Mouse (Mus musculus) brain, embryonic 14.5 days (tissue): ENCODE measurements around the gene Figla. TPM values are rescaled to one million over a fixed set of nuclear protein-coding genes. Genes with fewer than 3 reads are reported as not detected.
A peak's percentile ranks its signal among the peaks of the same experiment; 100 is the strongest.
"Not testable (repeated sequence)": the region's sequence is repeated elsewhere in the genome, so short reads cannot be mapped to it uniquely, and the experiment has no call there.

Experiments
- DNase-seq: peaks from one replicate; pipeline ENCODE4 v3.0.0-alpha.2; 2011; ENCODE audit warnings: low read depth
- CTCF ChIP-seq: fragments of 200-500 bp; IDR thresholded peaks from 2 replicates; pipeline ENCODE4 v1.5.1; 2012; ENCODE audit warnings: inconsistent platforms, mild to moderate bottlenecking, moderate library complexity, borderline replicate concordance; ENCODE audit not compliant: insufficient read depth, insufficient read length; ENCODE audit errors: extremely low read depth
- POLR2A ChIP-seq: fragments of 200-500 bp; IDR thresholded peaks from 2 replicates; pipeline ENCODE4 v1.6.1; 2012; ENCODE audit warnings: mild to moderate bottlenecking, inconsistent platforms, borderline replicate concordance; ENCODE audit not compliant: poor library complexity, insufficient read depth, insufficient read length, severe bottlenecking; ENCODE audit errors: extremely low read depth
- polyA plus RNA-seq: library from polyadenylated mRNA; depleted of rRNA; stranded (reverse); fragments of >200 nt; gene quantifications from 2 replicates; pipeline ENCODE4 v1.2.3, GENCODE M21; 2012; rRNA removed

The Figla gene
- polyA plus RNA-seq: 0.15 TPM in 1 of 2 replicates, not detected in the other

DNA sequence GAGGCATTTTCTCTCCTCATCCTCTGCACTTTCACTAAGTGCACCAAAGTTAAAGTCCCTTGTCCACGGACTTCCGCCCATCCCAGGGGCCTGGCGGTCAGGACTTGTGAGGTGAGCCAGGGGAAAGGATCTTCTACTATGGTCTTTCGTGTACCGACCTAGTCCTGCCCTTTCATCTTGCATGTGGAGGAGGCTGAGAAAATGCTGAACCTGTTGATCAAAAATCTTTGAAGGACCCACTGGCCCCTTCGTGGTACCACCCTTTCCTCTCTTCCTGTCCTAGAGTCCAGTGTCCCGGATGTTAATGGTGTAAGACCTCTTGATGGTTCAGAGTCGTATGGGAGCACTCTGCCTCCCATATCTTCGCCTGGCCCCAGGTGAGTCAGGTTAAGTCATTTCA lies at the start of gene Figla:
Gene Figla, plus strand, starts transcription at position 301 of the 400 bp plus-strand sequence.
- TF ChIP-seq POLR2A (no peak), CTCF (no peak)
- DNase-seq: no peak

DNA sequence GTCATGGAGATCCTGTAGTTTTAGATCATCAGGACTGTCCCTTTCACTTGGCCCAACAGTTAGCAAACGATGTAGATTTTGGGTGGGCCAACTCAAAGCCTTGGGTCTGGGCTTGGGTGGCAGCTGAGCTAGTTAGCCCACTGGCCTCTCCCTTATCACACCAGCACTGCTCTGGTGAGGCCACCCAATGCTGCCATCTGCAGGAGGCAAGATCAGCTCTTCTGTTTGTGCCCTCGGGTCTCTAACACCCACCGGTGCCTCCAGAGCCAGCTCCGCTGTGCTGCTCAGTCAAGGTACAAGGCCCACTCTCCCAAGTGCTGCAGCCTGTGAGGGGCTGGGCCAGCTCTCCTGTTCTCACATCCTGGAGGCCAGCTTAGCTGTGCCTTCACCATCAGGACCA lies 49.3 kb upstream of the Figla start:
- TF ChIP-seq POLR2A: no peak
- TF ChIP-seq CTCF: no peak
- no peak for DNase-seq

DNA sequence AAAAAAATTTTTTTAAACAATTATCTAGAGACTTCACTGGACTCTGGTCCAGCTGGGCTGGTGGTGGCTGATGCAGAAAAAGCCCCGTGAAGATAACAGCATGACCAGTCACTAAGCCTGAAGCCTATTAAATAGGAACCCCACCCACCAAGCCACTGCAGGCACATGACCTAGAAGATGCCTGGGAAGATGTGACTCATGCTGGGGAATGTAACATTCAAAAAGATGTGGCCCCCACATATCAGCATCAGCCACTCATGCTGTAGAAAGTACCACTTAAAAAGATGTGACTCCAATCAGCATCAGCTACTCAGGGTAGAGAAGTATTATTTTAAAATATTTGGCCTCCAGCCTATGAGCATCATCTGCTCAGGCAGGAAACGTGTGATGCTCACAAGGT lies 46.1 kb upstream of the Figla start:
- no peak for TF ChIP-seq CTCF
- no peak for TF ChIP-seq POLR2A

DNA sequence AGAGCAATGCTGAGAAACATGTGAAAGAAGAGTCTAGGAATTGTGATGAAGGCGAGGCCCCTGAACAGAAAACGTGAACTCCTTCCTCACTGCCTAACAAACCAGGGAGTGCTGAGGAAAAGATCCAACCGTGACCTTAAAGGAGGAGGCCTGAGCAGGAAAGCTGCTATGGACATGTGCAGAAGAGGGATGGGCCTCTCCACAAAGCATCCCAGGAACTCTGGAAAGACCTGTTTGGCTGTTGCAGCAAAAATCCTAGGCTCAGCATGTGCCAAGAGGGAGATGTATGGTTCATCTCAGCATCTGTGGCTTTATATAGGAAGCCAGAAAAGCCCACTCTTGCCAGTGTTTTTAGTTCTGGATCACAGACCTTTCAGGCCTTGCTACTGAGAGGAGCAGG lies 43.3 kb upstream of the Figla start:
- TF ChIP-seq CTCF (no peak), POLR2A (no peak)

More for the DNA sequence above, 46.1 kb upstream of the Figla start:
- DNase-seq: no peak

GRCm38 (mm10) chr6:85973336-85973735 lies 42.6 kb upstream of the Figla start:
- no peak for TF ChIP-seq CTCF
- TF ChIP-seq POLR2A: no peak
- no peak for DNase-seq

More for the DNA sequence above, 43.3 kb upstream of the Figla start:
- no peak for DNase-seq

- TF ChIP-seq POLR2A (no peak), CTCF (no peak)
- DNase-seq: no peak
Measured at GRCm38 (mm10) chr6:85974941-85975617, 40.9 kb upstream of the Figla start.

DNA sequence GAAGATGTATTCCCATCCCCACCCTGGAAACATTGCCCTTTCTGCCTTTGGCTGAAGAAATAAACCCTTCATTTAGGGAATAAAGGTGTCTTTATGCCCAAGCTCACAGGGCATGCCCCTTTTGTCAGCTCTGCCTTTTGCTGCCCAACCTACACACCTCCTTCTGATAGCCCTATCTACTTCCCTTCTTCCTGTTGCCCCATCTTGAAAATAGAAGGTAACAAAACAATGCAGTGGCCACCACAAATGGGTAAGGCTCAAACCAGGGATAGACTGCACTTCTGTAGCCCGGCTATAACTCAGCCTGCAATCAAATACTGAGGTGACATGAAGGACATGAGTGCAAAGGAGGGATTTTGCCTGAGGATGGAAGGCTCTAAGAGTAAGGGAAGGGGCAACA lies 40.2 kb upstream of the Figla start:
- TF ChIP-seq CTCF (no peak), POLR2A (no peak)
- no peak for DNase-seq

- TF ChIP-seq CTCF (no peak), POLR2A (no peak)
- no peak for DNase-seq
Measured at GRCm38 (mm10) chr6:85976242-85976641, 39.7 kb upstream of the Figla start.

GRCm38 (mm10) chr6:85978736-85979135 lies 37.2 kb upstream of the Figla start:
- DNase-seq: not testable (repeated sequence)

GRCm38 (mm10) chr6:85984351-85984750 lies 31.6 kb upstream of the Figla start:
- DNase-seq: no peak
- TF ChIP-seq POLR2A (no peak), CTCF (no peak)

- DNase-seq: not testable (repeated sequence)
Measured at GRCm38 (mm10) chr6:85989570-85989969, 26.4 kb upstream of the Figla start.

- DNase-seq: not testable (repeated sequence)
Measured at GRCm38 (mm10) chr6:85990774-85991173, 25.2 kb upstream of the Figla start.

DNA sequence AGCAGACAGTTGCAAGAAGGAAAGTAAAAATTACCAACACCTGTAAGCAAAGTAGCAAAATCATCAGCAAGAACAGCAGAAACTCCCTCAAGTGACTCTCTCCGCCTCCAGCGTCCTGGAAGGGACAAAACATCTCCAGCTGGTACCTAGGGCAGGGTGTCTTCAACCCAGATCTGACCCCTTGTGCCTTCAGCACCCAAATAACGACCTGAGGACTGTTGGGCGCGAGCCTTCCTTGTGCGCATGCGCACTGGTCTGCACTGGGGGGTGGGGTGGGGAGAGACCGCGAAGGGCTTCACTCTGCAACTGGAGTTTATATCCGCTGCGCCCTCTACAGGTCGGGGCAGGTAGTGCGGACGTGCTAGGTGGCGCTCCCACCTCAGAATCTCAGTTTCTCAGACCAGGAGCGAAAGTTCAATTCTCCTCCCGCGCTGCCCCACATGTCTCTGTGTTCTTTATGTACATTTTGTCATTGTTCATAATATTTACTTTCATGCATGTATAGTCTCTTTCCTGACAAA lies 12.5 kb upstream of the Figla start:
- DNase-seq: no peak
- no peak for TF ChIP-seq POLR2A
- peak; percentile 36; the same call in 1 of the 2 replicates for TF ChIP-seq CTCF
